Mouse (Mus musculus) liver, embryonic 14.5 days (tissue): ENCODE measurements around the gene Tchp. TPM values are rescaled to one million over a fixed set of nuclear protein-coding genes. Genes with fewer than 3 reads are reported as not detected.

Experiments used
- ATAC-seq: fragments of 200-750 bp; cut with Nextera tagmentation; 2 replicates; pipeline ENCODE4 v1.8.0; 2017; ENCODE audit warnings: moderate number of reproducible peaks, mild to moderate bottlenecking, moderate library complexity; ENCODE audit not compliant: insufficient read depth
- DNase-seq, 3 experiments: peaks; one replicate each; pipeline ENCODE4 v3.0.0-alpha.2; 2012 to 2013; ENCODE audit warnings: low read depth in 3 of 3, low spot score in 3 of 3
- H3K27ac ChIP-seq: fragments of 300-500 bp; sonication (generic); 2 replicates; pipeline ENCODE4 v1.5.1; 2014; ENCODE audit warnings: moderate library complexity, mild to moderate bottlenecking, control low read depth, inconsistent platforms
- H3K27me3 ChIP-seq: fragments of 300-500 bp; sonication (generic); 2 replicates; pipeline ENCODE4 v1.6.1; 2014; ENCODE audit warnings: mild to moderate bottlenecking, low read length, moderate library complexity; ENCODE audit not compliant: control insufficient read depth, insufficient read depth
- H3K36me3 ChIP-seq: fragments of 300-500 bp; sonication (generic); replicated peaks from 2 replicates; pipeline ENCODE4 v1.6.1; 2014; ENCODE audit warnings: low read depth; ENCODE audit not compliant: control insufficient read depth, insufficient read depth
- H3K4me1 ChIP-seq, 2 experiments: fragments of 200-500 bp in 1 of 2; fragments of 300-500 bp in 1 of 2; sonication (generic) in 1 of 2; replicated peaks; 2 replicates each; pipeline ENCODE4 v1.6.1; 2012 to 2014; ENCODE audit warnings: antibody characterized with exemption in 1 of 2, inconsistent platforms in 1 of 2, low read length in 1 of 2; ENCODE audit not compliant: control insufficient read depth in 2 of 2, insufficient read depth in 2 of 2
- H3K4me2 ChIP-seq: fragments of 300-500 bp; sonication (generic); 2 replicates; pipeline ENCODE4 v1.6.1; 2014; ENCODE audit warnings: low read depth, mild to moderate bottlenecking, control low read depth, moderate library complexity
- H3K4me3 ChIP-seq, 2 experiments: fragments of 200-500 bp in 1 of 2; fragments of 300-500 bp in 1 of 2; sonication (generic) in 1 of 2; 2 replicates each; pipeline ENCODE4 v1.5.1; 2012 to 2014; ENCODE audit warnings: low read depth in 2 of 2, low read length in 2 of 2, mild to moderate bottlenecking in 2 of 2, control low read depth in 1 of 2, inconsistent platforms in 1 of 2, moderate library complexity in 1 of 2; ENCODE audit not compliant: insufficient read depth in 1 of 2
- H3K9ac ChIP-seq: fragments of 300-500 bp; sonication (generic); replicated peaks from 2 replicates; pipeline ENCODE4 v1.6.1; 2014; ENCODE audit warnings: mild to moderate bottlenecking, control low read depth, moderate library complexity
- H3K9me3 ChIP-seq: fragments of 300-500 bp; sonication (generic); 2 replicates; pipeline ENCODE4 v1.6.1; 2016; ENCODE audit warnings: low read length, mixed read lengths; ENCODE audit not compliant: control insufficient read depth
- CTCF ChIP-seq: IDR thresholded peaks from 2 replicates; pipeline ENCODE4 v1.5.1; 2016; ENCODE audit warnings: antibody characterized with exemption, low read depth, control low read depth
- EP300 ChIP-seq: IDR thresholded peaks from 2 replicates; pipeline ENCODE4 v1.6.1; 2016; ENCODE audit warnings: antibody characterized with exemption, low read depth
- WGBS: fragments of 180-500 bp; shearing (Covaris S2); extraction: QIAGEN DNeasy Blood & Tissue Kit; methylation state at CpG from one replicate; pipeline ENCODE4 v1.1.7; 2014; ENCODE audit not compliant: insufficient replicate concordance; 5-methylcytosine and 5-hydroxymethylcytosine counted together
- polyA plus RNA-seq, 2 experiments: library from polyadenylated mRNA; depleted of rRNA in 1 of 2; stranded (reverse) in 1 of 2; unstranded in 1 of 2; fragments of >200 nt; fragmentation: Nextera tagmentation in 1 of 2; extraction: Ambion mirVana in 1 of 2; gene quantifications; 2 replicates each; pipeline versions ENCODE4 v1.2.1 to v1.2.3; 2012 to 2014

Tchp gene
- 5.6 and 7.8 TPM in 2 replicates for polyA plus RNA-seq (2012; rRNA removed)
- 1.9 and 2.2 TPM in 2 replicates for polyA plus RNA-seq (2014; fragmentation: Nextera tagmentation; extraction: Ambion mirVana)

- Histone ChIP-seq H3K9me3 (no peaks in the 10 kb centered on the region), H3K9ac (peak within 1 kb of the TSS; percentile 75), H3K27me3 (no peaks in the 10 kb centered on the region), H3K4me3 (peak within 1 kb of the TSS; percentile 70 to 83), H3K27ac (no peak within 1 kb of the TSS), H3K36me3 (no peaks in the 10 kb centered on the region; the same call in 1 of the 2 replicates), H3K4me2 (peak within 1 kb of the TSS; percentile 93), H3K4me1 (peaks cover 7 to 15% of the 10 kb centered on the region in 2 experiments)
- WGBS: 4% methylated on average over 49 of the region's 49 CpGs
- TF ChIP-seq EP300 (no peak), CTCF (peak; percentile 90)
- peak; percentile 67 for ATAC-seq
- peak; percentile 89 to 90 (median 89) for DNase-seq
These were observed at the start of gene Tchp for GRCm38 (mm10) chr5:114707265-114708068. Gene Tchp (plus strand): TSS chr5:114707760.

DNA sequence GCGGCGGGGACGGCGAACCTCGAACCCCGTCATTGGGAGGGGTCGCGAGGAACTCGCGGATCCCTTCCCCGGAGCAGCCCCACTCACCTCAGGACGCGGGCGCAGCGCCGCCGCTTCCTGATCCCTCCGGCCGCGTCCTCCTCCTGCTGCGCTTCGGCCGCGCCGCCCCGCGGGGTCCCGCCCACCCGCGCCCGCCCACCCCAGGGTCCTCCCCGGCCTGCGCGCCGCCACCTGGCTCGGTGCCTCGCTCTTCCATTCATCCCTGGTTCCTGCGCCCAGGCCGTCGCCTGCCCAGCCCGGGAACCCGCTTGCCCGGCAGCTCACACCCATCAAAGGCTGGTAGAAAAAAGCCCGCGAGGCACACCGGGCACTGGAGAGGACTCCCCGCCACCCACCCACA, 49.3 kb upstream of the Tchp start, which contains the start of gene Trpv4:
TSS of gene Trpv4 (minus strand) at position 167 of the 400 bp plus-strand sequence.
- WGBS: under 1% methylated on average over 38 of the region's 47 CpGs
- H3K4me3 ChIP-seq: peak within 1 kb of the TSS; percentile 24 to 25; a peak in 3 of 4 replicates
- H3K4me1 ChIP-seq: no peaks in the 10 kb centered on the region
- H3K9ac ChIP-seq: no peak within 1 kb of the TSS
- TF ChIP-seq EP300 (no peak), CTCF (no peak)
- H3K36me3 ChIP-seq: no peaks in the 10 kb centered on the region
- H3K27me3 ChIP-seq: peaks cover 29% of the 10 kb centered on the region
- H3K9me3 ChIP-seq: no peaks in the 10 kb centered on the region
- DNase-seq (no peak), ATAC-seq (no peak)
- peak within 1 kb of the TSS; percentile 44 for H3K4me2 ChIP-seq
- H3K27ac ChIP-seq: no peak within 1 kb of the TSS

- WGBS: 18% methylated on average over 6 of the region's 6 CpGs
- no peak for TF ChIP-seq EP300
- no peak for TF ChIP-seq CTCF
- H3K36me3 ChIP-seq: no peaks in the 10 kb centered on the region
- no peak overlapping the region for H3K4me2 ChIP-seq
- H3K9ac ChIP-seq: no peak overlapping the region
- H3K27ac ChIP-seq: no peak overlapping the region
- H3K9me3 ChIP-seq: no peaks in the 10 kb centered on the region
- peaks cover 29% of the 10 kb centered on the region for H3K27me3 ChIP-seq
- ATAC-seq: no peak
- no peaks in the 10 kb centered on the region for H3K4me1 ChIP-seq
- no peak for DNase-seq
- no peak overlapping the region for H3K4me3 ChIP-seq
These were observed 46.5 kb upstream of the Tchp start for GRCm38 (mm10) chr5:114661029-114661428.

GRCm38 (mm10) chr5:114664139-114664538, 43.4 kb upstream of the Tchp start:
- H3K27ac ChIP-seq: no peak overlapping the region
- H3K9ac ChIP-seq: no peak overlapping the region
- no peak overlapping the region for H3K4me3 ChIP-seq
- H3K4me2 ChIP-seq: no peak overlapping the region
- H3K27me3 ChIP-seq: peaks cover 4% of the 10 kb centered on the region
- H3K4me1 ChIP-seq: peaks cover 2 to 3% of the 10 kb centered on the region in 2 experiments; a peak in 1 of 4 replicates
- H3K36me3 ChIP-seq: no peaks in the 10 kb centered on the region
- no peaks in the 10 kb centered on the region for H3K9me3 ChIP-seq
- 60% methylated on average over 4 of the region's 4 CpGs for WGBS
- DNase-seq: no peak
- ATAC-seq: no peak
- no peak for TF ChIP-seq EP300
- TF ChIP-seq CTCF: no peak

DNA sequence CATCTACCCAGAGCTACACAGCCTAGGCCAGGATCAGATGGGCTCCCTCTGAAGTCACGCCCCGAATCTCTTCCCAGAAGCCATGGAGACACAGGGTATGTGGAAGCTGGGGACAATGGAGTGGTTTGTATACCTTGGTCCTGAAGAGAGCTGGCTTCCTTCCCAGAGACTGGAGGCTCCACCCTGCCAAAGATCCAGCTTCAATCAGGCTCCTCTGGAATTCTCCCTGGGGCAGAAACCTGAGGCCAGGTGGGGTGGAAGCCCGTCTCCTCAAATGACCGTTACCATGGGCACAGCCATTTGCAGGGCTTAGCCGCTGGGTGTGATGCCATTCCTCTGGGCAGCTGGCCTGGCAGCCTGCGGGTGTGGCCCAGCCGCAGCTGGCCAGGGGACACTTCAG, 42.8 kb upstream of the Tchp start:
- H3K4me2 ChIP-seq: no peak overlapping the region
- no peaks in the 10 kb centered on the region; the same call in 1 of the 2 replicates for H3K27me3 ChIP-seq
- no peak for DNase-seq
- ATAC-seq: no peak
- no peaks in the 10 kb centered on the region for H3K9me3 ChIP-seq
- 75% methylated on average over 7 of the region's 7 CpGs for WGBS
- no peaks in the 10 kb centered on the region for H3K36me3 ChIP-seq
- H3K9ac ChIP-seq: no peak overlapping the region
- H3K4me1 ChIP-seq: peaks cover 2 to 3% of the 10 kb centered on the region in 2 experiments; a peak in 1 of 4 replicates
- H3K27ac ChIP-seq: no peak overlapping the region
- TF ChIP-seq CTCF: no peak
- TF ChIP-seq EP300: no peak
- no peak overlapping the region for H3K4me3 ChIP-seq
